Mouse (Mus musculus) myocyte (in vitro differentiated cells): ENCODE measurements at regions not wholly inside any gene's neighbourhood (a gene's known extent, or its start where the extent isn't known, plus 50 kb on each side); places are given as distances from the start of the nearest gene placed in this dataset.
A peak's percentile ranks its signal among the peaks of the same experiment; 100 is the strongest.

Experiments used
- H3K27me3 ChIP-seq: one replicate; pipeline ENCODE4 v1.6.1; 2011; ENCODE audit not compliant: control insufficient read depth, insufficient read depth, insufficient read length
- H3K36me3 ChIP-seq: one replicate; pipeline ENCODE4 v1.6.1; 2011; ENCODE audit not compliant: control insufficient read depth, insufficient read depth
- H3K4me2 ChIP-seq: one replicate; pipeline ENCODE4 v1.6.1; 2011; ENCODE audit warnings: low read depth, control low read depth
- H3K4me3 ChIP-seq: one replicate; pipeline ENCODE4 v1.5.1; 2011; ENCODE audit warnings: mild to moderate bottlenecking, control low read depth, moderate library complexity
- H3K79me2 ChIP-seq: one replicate; pipeline ENCODE4 v1.6.1; 2011; ENCODE audit not compliant: control insufficient read depth, insufficient read depth
- H3ac ChIP-seq: one replicate; pipeline ENCODE4 v1.6.1; 2011; ENCODE audit not compliant: control insufficient read depth, insufficient read length
- CEBPB ChIP-seq: IDR thresholded peaks from 2 replicates; pipeline ENCODE4 v1.6.1; 2011; ENCODE audit warnings: mild to moderate bottlenecking, moderate library complexity; ENCODE audit not compliant: poor library complexity, insufficient read depth, severe bottlenecking
- E2F4 ChIP-seq: IDR thresholded peaks from one replicate; pipeline ENCODE4 v1.6.1; 2011; ENCODE audit warnings: mild to moderate bottlenecking, control low read depth, moderate library complexity; ENCODE audit not compliant: insufficient read depth
- MAX ChIP-seq: IDR thresholded peaks from one replicate; pipeline ENCODE4 v1.6.1; 2011; ENCODE audit warnings: low read depth, mild to moderate bottlenecking, control low read depth
- MYOD1 ChIP-seq, 3 experiments: IDR thresholded peaks; one replicate each; pipeline ENCODE4 v1.6.1; 2011; ENCODE audit warnings: control low read depth in 2 of 3, low read depth in 2 of 3, mild to moderate bottlenecking in 2 of 3, moderate library complexity in 1 of 3; ENCODE audit not compliant: insufficient read length in 2 of 3, control insufficient read depth in 1 of 3
- MYOG ChIP-seq, 3 experiments: IDR thresholded peaks; one replicate each; pipeline ENCODE4 v1.6.1; 2011; ENCODE audit warnings: control low read depth in 2 of 3, low read depth in 2 of 3, mild to moderate bottlenecking in 2 of 3; ENCODE audit not compliant: insufficient read length in 2 of 3, control insufficient read depth in 1 of 3, insufficient read depth in 1 of 3
- POLR2A ChIP-seq: IDR thresholded peaks from one replicate; pipeline ENCODE4 v1.6.1; 2011; ENCODE audit warnings: low read depth, mild to moderate bottlenecking, control low read depth, moderate library complexity; ENCODE audit not compliant: insufficient read length
- POLR2AphosphoS2 ChIP-seq: IDR thresholded peaks from one replicate; pipeline ENCODE4 v1.6.1; 2011; ENCODE audit warnings: low read depth, control low read depth; ENCODE audit not compliant: insufficient read length
- REST ChIP-seq: IDR thresholded peaks from one replicate; pipeline ENCODE4 v1.6.1; 2011; ENCODE audit warnings: mild to moderate bottlenecking, control low read depth, moderate library complexity; ENCODE audit not compliant: insufficient read depth, insufficient read length
- SRF ChIP-seq: IDR thresholded peaks from one replicate; pipeline ENCODE4 v1.6.1; 2011; ENCODE audit warnings: low read depth; ENCODE audit not compliant: control insufficient read depth, insufficient read length
- TCF12 ChIP-seq: IDR thresholded peaks from one replicate; pipeline ENCODE4 v1.6.1; 2011; ENCODE audit warnings: mild to moderate bottlenecking, control low read depth; ENCODE audit not compliant: poor library complexity, insufficient read depth, severe bottlenecking
- TCF3 ChIP-seq: IDR thresholded peaks from one replicate; pipeline ENCODE4 v1.6.1; 2011; ENCODE audit warnings: low read depth, control low read depth; ENCODE audit not compliant: insufficient read length
- USF1 ChIP-seq: IDR thresholded peaks from one replicate; pipeline ENCODE4 v1.6.1; 2011; ENCODE audit warnings: low read depth, mild to moderate bottlenecking, control low read depth, moderate library complexity

DNA sequence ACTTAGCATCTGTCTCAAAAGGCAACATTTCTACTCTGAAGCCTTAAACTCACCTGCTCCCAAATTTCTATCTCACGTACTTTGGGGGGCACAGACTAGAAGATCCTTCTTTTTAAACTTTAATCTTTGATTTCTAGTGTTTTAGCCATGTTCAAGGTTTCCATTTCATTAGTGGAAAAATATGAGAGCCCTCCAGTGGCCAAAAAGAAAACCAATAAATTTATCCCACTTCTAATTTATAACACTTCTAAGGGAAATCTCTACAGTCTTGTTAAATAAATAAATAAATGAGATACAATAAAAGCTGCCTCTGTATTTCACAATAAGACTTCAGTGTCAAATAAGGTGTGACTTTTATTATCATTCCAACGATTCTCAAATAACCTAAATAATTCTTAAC is 428.2 kb downstream of the Nuf2 start:
- TF ChIP-seq USF1 = no peak
- no peak for TF ChIP-seq SRF
- TF ChIP-seq MYOD1 (IDR thresholded peaks at IDR 0.05; ENCODE audit: control insufficient read depth in 1 of 3, insufficient read length in 2 of 3, low read depth in 2 of 3) = no peak
- no peak for TF ChIP-seq POLR2A
- no peak for TF ChIP-seq MYOG (IDR thresholded peaks at IDR 0.05; ENCODE audit: control insufficient read depth in 1 of 3, insufficient read depth in 1 of 3, insufficient read length in 2 of 3, low read depth in 2 of 3)
- TF ChIP-seq TCF12 = no peak
- no peak for TF ChIP-seq REST
- no peak for TF ChIP-seq MAX
- TF ChIP-seq POLR2AphosphoS2 = no peak
- TF ChIP-seq CEBPB = no peak
- no peak for TF ChIP-seq TCF3
- TF ChIP-seq E2F4 = no peak
- Histone ChIP-seq H3K4me2 (no peak overlapping the region), H3K36me3 (no peaks in the 10 kb centered on the region), H3K4me3 (no peak overlapping the region), H3K27me3 (no peaks in the 10 kb centered on the region), H3ac (no peak overlapping the region), H3K79me2 (no peaks in the 10 kb centered on the region)

DNA sequence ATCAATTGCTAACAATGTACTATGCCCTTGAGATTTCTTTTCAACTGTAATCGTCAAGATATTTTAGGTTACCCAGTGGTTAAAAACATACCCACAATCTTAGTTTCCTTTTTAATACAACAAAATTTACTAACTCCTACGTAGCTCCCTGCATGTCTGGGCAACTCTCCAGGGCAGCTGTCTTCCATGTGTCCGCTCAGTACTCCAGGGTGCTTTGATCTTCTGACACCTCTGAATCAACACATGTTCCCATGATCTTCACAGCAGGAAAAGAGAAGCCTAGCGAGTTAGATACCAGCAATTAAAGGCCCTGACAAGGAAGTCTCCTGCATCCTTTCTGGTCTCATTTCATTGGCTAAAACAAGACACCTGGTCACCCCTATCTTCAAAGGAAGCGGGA is 432.0 kb downstream of the Nuf2 start:
- TF ChIP-seq SRF = no peak
- TF ChIP-seq MYOD1 (IDR thresholded peaks at IDR 0.05; ENCODE audit: control insufficient read depth in 1 of 3, insufficient read length in 2 of 3, low read depth in 2 of 3) = peak in 2 of 3 experiments; percentile 80 to 82
- peak; percentile 50 for TF ChIP-seq TCF12
- TF ChIP-seq CEBPB = no peak
- TF ChIP-seq MYOG (IDR thresholded peaks at IDR 0.05; ENCODE audit: control insufficient read depth in 1 of 3, insufficient read depth in 1 of 3, insufficient read length in 2 of 3, low read depth in 2 of 3) = peak in 1 of 3 experiments; percentile 32
- H3K36me3 ChIP-seq = no peaks in the 10 kb centered on the region
- H3K4me3 ChIP-seq = no peak overlapping the region
- H3K27me3 ChIP-seq = no peaks in the 10 kb centered on the region
- H3K4me2 ChIP-seq = no peak overlapping the region
- H3K79me2 ChIP-seq = no peaks in the 10 kb centered on the region
- H3ac ChIP-seq = no peak overlapping the region

DNA sequence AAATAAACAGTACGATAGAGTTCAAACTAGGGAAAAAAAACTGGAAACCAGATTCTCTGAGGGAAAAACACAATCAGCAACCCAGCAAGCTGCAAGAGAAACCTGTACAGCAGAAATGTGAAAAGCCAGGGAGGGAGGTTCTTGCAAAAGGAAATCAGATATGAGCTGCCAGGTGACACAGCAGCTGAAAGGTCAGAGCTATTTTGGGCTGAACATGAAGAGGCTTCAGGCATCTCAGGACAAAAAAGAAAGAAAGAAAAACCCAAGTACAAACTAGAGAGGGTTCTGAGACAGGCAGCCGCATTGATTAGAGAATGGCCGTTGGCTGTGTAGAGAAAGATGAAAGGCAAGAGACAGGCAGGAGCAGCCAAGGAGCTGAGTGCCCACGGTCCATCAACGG is 434.5 kb downstream of the Nuf2 start:
- TF ChIP-seq POLR2A (no peak), MYOD1 (IDR thresholded peaks at IDR 0.05; ENCODE audit: control insufficient read depth in 1 of 3, insufficient read length in 2 of 3, low read depth in 2 of 3) (peak in 1 of 3 experiments; percentile 37), TCF12 (no peak)
- no peaks in the 10 kb centered on the region for H3K36me3 ChIP-seq
- no peaks in the 10 kb centered on the region for H3K79me2 ChIP-seq
- H3K27me3 ChIP-seq = no peaks in the 10 kb centered on the region
- H3ac ChIP-seq = no peak overlapping the region
- no peak overlapping the region for H3K4me2 ChIP-seq
- H3K4me3 ChIP-seq = no peak overlapping the region

DNA sequence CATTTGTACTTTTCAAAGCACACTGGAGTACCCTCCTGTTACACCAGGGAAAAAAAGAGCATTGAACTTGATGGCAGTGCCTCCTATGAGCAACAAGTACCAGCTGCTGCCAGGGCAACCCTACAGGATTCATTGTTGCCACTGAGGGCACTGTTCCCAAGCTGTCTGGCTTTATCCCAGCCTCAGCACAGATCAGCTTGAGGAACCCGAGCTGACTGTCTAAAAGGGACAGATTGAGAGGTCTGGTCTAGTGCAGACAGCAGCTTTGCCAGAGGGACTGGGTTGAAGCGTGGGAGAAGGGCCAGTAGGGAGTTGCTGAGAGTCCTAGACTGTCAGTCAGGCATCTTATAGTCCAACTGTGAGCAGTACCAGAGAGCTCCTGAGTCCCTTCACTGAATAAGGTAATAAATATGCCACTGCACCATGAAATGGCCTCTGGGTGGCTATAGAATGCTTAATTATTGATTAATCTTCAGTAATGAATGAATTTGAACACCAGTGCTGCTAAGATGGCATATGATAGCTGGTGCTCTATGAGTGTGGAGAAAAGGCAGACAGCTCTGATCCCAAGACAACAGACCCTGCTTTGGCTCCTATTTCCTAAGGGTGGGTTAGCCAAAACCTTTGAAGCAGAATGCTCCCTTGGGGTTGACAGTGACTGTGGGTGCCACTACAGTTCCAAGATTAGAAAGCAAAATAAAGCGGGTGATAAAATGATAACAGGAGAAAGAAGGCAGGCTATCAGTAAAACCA is 437.5 kb downstream of the Nuf2 start:
- TF ChIP-seq POLR2A (no peak), MYOG (IDR thresholded peaks at IDR 0.05; ENCODE audit: control insufficient read depth in 1 of 3, insufficient read depth in 1 of 3, insufficient read length in 2 of 3, low read depth in 2 of 3) (no peak), POLR2AphosphoS2 (no peak), MAX (no peak)
- no peaks in the 10 kb centered on the region for H3K79me2 ChIP-seq
- H3K36me3 ChIP-seq = no peaks in the 10 kb centered on the region
- no peaks in the 10 kb centered on the region for H3K27me3 ChIP-seq
- H3ac ChIP-seq = no peak overlapping the region
- no peak overlapping the region for H3K4me2 ChIP-seq
- no peak overlapping the region for H3K4me3 ChIP-seq

DNA sequence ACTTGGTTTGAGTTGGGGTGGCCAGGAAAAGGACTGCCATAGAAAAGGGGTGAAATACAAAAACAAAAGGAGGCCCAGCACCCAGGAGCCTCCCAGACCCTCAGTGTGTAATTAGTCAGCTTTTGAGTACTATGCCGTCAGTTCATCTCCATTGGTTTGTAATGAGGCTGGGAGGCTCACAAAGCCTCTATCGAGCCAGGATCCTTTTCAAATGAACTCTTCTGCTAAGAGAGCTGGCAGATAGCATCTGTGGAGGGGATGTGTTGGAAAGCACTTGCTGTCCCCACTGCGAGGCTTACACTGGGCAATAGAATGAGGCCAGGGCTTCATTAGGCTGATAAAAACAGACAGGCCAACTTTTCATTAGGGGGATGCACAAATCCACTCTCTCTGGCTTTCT is 445.2 kb downstream of the Nuf2 start:
- Histone ChIP-seq H3K79me2 (no peaks in the 10 kb centered on the region), H3K36me3 (no peaks in the 10 kb centered on the region), H3K4me3 (no peak overlapping the region), H3ac (no peak overlapping the region), H3K27me3 (no peaks in the 10 kb centered on the region), H3K4me2 (no peak overlapping the region)
- TF ChIP-seq POLR2AphosphoS2 (no peak), REST (no peak), MAX (no peak), TCF12 (no peak), TCF3 (no peak), E2F4 (no peak)
